Mouse (Mus musculus) hindlimb bud, embryonic 11.5 days (tissue): ENCODE results near the gene Sptbn1.
"Not testable (repeated sequence)": the region's sequence is repeated elsewhere in the genome, so short reads cannot be mapped to it uniquely, and the experiment has no call there.

ENCODE experiments used
- DNase-seq: peaks from one replicate; pipeline ENCODE4 v3.0.0-alpha.2; 2012; ENCODE audit warnings: low read depth, low spot score; ENCODE audit errors: extremely low spot score

The Sptbn1 gene

GRCm38 (mm10) chr11:30257085-30257484 is 10.9 kb downstream of the Sptbn1 start:
- no peak for DNase-seq

- DNase-seq = no peak
Measured at GRCm38 (mm10) chr11:30256491-30256890, 11.5 kb downstream of the Sptbn1 start.

GRCm38 (mm10) chr11:30255211-30255610 is 12.8 kb downstream of the Sptbn1 start:
- DNase-seq = not testable (repeated sequence)

GRCm38 (mm10) chr11:30251294-30251904 is 16.6 kb downstream of the Sptbn1 start:
- no peak for DNase-seq

- no peak for DNase-seq
Measured at GRCm38 (mm10) chr11:30249452-30250016, 18.4 kb downstream of the Sptbn1 start.

- no peak for DNase-seq
Measured at GRCm38 (mm10) chr11:30247106-30247505, 20.9 kb downstream of the Sptbn1 start.

GRCm38 (mm10) chr11:30246161-30246560 is 21.8 kb downstream of the Sptbn1 start:
- DNase-seq = no peak

- no peak for DNase-seq
Measured at GRCm38 (mm10) chr11:30244172-30244571, 23.8 kb downstream of the Sptbn1 start.

GRCm38 (mm10) chr11:30243591-30243990 is 24.4 kb downstream of the Sptbn1 start:
- DNase-seq = no peak

- DNase-seq = no peak
Measured at GRCm38 (mm10) chr11:30240861-30241260, 27.1 kb downstream of the Sptbn1 start.

GRCm38 (mm10) chr11:30237960-30238359 is 30.0 kb downstream of the Sptbn1 start:
- DNase-seq = no peak

GRCm38 (mm10) chr11:30236681-30237242 is 31.2 kb downstream of the Sptbn1 start:
- DNase-seq = no peak

GRCm38 (mm10) chr11:30235666-30236065 is 32.3 kb downstream of the Sptbn1 start:
- DNase-seq = no peak

GRCm38 (mm10) chr11:30235218-30235617 is 32.8 kb downstream of the Sptbn1 start:
- DNase-seq = no peak

GRCm38 (mm10) chr11:30233946-30234345 is 34.0 kb downstream of the Sptbn1 start:
- DNase-seq = no peak

- DNase-seq = no peak
Measured at GRCm38 (mm10) chr11:30232082-30232481, 35.9 kb downstream of the Sptbn1 start.

- DNase-seq = no peak
Measured at GRCm38 (mm10) chr11:30231336-30231735, 36.6 kb downstream of the Sptbn1 start.

- DNase-seq = no peak
Measured at GRCm38 (mm10) chr11:30230330-30230771, 37.6 kb downstream of the Sptbn1 start.

- no peak for DNase-seq
Measured at GRCm38 (mm10) chr11:30226756-30227155, 41.2 kb downstream of the Sptbn1 start.

GRCm38 (mm10) chr11:30224599-30224998 is 43.4 kb downstream of the Sptbn1 start:
- DNase-seq = no peak

GRCm38 (mm10) chr11:30222636-30223035 is 45.3 kb downstream of the Sptbn1 start:
- no peak for DNase-seq

- DNase-seq = no peak
Measured at GRCm38 (mm10) chr11:30221043-30221442, 46.9 kb downstream of the Sptbn1 start.
